Mouse (Mus musculus): ENCODE measurements around the gene Ehmt2. TPM values are rescaled to one million over a fixed set of nuclear protein-coding genes. Genes with fewer than 3 reads are reported as not detected.
A peak's percentile ranks its signal among the peaks of the same experiment; 100 is the strongest.

The Ehmt2 gene
- 87.4 and 99.7 TPM in 2 replicates for total RNA-seq (2017)

DNA sequence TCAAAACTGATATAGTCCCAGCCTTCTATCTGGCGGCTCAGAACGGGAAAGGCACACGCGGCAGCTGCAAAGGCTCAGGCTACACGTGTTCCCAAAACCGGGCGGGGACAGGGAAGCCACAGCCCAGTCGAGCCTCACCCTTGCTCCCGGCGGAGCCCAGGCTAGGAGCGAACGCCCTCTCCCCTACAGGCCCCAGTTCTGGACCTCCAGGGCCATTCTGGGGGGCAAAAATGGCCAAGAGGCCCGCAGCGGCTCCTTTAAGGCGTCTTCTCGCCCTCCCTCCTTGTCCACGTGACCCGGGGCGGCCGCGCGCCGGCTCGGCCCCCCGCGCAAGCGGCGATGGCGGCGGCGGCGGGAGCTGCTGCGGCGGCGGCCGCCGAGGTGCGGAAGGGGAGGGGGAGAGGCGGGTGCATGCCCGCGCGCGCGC is at the start of gene Ehmt2, which contains the start of gene C2:
TSS of gene Ehmt2 (plus strand) at position 310 of the 427 bp plus-strand sequence.
TSS of gene C2 (minus strand) at position 106 of the 427 bp plus-strand sequence.
- ATAC-seq (ENCODE audit: extremely low read depth, insufficient number of reproducible peaks, low FRiP score, poor library complexity, severe bottlenecking) = no peak

DNA sequence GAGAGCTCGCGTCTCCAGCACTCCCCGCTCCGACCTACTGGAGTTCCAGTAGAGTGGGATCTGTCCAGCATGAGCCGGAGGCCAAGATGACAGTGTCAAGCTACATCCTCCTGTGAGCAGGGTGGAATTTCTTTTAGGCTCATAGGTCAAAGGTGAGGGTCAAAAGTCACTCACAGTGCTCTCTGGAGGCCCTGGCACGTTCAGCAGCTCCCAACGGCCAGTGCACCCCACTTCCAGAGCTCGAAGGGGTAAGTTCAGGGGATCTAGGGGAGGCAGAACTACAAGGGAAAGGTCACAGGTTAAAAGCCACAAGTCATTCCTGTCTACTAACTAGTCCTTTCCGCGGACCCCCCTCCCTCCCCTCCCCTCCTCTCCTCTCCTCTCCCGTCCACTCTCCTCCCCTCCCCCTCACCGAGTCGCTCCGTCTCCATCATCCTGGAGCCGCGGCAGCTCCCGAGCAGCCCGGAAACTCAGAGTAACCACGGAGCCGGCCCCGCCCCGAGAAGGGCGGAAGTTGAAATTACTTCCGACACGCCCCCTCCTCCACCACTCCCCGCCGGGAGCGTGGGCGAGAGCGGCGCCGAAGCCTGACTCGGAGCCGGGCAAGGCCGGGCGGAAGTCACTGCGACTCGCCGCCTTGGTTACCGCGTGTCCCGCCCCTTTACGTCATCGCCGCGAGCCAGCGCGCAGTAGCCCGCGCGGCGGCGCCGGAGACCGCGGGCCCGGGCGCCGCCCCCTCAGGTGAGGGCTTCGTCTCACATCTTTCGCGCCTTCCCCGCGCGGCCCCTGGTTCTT is 48.4 kb upstream of the Ehmt2 start, which contains the start of the genes Skiv2l and Nelfe:
TSS of gene Skiv2l (minus strand) at position 489 of the 795 bp plus-strand sequence.
TSS of gene Nelfe (plus strand) at position 670 of the 795 bp plus-strand sequence.
- peak; percentile 95 for ATAC-seq (ENCODE audit: extremely low read depth, insufficient number of reproducible peaks, low FRiP score, poor library complexity, severe bottlenecking)

DNA sequence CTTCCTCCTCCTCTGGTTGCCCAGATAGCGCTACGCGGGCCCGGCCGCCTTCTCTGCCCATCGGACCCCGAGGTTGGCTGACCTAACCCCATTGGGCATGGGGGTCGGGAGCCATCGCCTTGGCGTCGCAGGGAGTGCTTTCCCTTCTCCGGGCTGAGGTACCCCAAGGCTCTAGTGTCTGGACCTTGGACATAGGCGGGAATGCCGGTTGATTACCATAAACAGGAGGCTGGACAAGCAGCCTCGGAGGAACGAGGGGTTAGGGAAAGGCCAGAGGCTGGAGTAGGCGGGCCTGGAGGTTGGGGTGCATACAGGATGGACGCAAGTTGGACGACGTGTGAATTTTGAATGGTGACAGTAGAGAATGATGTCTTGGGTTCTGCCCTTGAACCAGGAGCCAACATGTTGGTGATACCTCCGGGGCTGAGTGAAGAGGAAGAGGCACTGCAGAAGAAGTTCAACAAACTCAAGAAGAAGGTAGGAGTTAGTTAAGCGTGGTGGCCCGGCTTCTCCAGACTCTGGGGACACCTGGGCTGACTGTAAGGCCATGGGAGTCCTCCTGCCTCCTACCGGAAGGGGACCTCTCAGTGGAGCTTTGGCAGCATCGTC is 47.6 kb upstream of the Ehmt2 start:
- no peak for ATAC-seq (ENCODE audit: extremely low read depth, insufficient number of reproducible peaks, low FRiP score, poor library complexity, severe bottlenecking)

DNA sequence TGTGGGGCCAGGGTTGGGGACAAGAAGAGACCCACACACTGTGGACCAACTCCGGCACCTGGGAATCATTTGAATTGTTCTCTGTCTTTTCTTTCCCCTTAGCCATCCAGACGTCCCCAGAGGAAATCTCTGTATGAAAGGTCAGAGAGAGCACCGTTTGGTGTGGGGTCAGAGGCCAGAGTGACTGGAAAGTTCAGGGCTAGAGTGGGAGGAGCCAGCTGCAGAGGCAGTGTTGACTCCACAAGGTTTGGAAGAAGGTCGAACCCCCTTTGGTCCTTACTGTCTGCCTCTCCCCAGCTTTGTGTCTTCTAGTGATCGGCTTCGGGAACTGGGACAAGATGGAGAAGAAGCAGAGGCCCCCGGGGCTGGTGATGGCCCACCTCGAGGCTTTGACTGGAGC is 44.8 kb upstream of the Ehmt2 start:
- ATAC-seq (ENCODE audit: extremely low read depth, insufficient number of reproducible peaks, low FRiP score, poor library complexity, severe bottlenecking) = no peak

DNA sequence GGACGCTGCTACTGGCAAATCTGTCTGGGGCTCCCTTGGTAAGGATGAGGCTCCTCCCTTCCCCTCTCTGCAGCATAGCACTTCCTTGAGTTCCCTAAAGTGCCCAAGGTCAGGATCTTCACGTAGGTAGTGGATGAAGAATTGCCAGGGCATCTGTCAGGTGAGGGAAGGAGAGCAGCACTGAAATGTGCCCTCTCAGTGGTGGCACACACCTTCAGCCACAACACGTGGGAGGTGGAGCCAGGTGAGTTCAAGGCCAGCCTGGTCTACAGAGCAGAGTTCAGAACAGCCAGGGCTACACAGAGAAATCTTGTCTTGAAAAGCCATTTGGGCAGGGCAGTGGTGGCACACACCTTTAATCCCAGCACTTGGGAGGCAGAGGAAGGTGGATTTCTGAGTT is 43.5 kb upstream of the Ehmt2 start:
- ATAC-seq (ENCODE audit: extremely low read depth, insufficient number of reproducible peaks, low FRiP score, poor library complexity, severe bottlenecking) = no peak

DNA sequence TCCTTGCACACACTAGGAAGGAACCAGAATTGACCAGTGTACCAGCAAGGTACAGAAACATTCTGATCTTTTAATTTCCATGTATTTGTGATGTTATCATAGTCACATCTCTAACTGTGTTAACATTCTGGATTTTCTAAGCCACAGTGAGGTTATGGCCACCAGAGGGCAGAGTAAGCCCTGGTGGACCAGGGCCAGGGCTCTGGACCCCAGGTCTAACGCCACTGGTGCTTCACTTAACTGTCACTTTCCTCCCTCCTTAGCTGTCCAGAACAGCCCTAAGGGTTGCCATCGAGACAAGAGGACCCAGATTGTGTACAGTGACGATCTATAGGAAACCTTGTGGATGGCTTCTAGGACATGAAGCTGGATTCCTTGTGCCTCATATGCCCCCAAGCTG is 42.4 kb upstream of the Ehmt2 start:
- peak; percentile 43; the same call in 1 of the 2 replicates for ATAC-seq (ENCODE audit: extremely low read depth, insufficient number of reproducible peaks, low FRiP score, poor library complexity, severe bottlenecking)

DNA sequence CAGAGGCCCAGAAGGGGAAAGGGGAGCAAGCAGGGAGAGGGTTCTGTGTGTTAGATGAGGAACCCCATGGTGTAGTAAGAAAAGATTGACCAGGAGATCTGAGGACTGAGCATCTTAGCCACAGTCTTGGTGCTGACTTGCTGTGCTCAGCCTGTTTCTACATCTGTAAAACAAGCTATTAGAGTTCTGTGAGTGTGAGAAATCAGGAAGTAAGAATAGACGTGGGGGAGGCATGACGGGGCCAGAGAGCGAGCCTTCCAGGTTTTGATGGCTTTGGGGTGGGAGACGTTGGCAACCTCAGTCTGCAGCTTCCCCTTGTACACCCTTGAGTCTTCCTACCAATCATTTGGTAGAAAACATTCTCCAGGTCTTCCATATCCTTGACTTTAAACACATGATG is 39.6 kb upstream of the Ehmt2 start:
- ATAC-seq (ENCODE audit: extremely low read depth, insufficient number of reproducible peaks, low FRiP score, poor library complexity, severe bottlenecking) = no peak

DNA sequence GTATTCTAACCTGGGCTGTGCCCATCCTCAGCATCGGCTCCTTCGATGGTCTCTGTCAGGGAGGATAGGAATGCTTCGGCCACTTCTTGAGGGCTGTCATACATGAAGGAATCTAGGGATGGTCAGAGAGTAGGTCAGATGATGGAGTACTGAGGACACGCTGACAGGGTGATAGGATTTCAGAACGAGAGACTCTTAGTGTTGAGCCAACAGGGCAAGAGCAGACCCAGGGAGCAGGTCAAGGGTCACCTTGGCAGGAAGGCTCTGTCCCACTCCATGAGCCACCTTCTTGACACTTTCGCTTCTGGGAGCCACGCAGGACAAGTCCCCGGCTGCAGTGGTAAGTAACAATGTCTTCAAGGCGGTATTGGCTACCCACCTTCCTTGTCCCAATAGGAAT is 37.8 kb upstream of the Ehmt2 start:
- no peak for ATAC-seq (ENCODE audit: extremely low read depth, insufficient number of reproducible peaks, low FRiP score, poor library complexity, severe bottlenecking)

DNA sequence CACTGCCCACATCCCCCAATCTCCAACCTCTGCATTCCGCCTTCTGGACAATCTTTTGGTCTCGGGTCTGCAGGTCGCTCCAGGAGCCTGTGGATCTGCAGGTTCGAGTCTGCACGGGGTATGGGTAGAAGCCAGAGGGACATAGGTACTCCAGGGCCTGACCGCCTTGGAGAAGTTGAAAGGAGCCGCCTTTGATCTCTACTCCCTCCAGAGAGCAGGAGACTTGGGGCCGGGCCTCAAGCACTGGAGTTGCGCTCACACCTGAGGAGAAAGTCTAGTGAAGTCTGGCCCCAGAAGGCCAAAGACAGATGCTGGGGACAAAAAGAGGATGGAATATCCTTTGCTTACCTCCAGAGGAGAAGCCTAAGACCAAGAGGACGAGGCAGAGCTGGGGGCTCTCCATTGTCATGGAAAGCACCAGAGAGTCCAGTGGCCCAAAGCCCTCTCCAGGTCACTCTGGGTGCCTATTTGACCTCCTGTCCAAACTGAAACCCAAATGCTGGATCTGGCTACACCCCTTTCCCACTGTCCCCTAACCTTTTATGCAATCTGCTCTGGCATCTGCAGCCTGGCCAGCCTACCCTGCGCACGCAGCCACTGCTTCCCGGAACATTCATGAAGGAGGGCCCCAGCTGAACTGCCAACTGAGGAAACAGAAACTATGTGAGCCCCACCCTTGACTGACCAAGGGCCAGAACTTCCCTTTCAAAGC is 36.4 kb upstream of the Ehmt2 start:
- ATAC-seq (ENCODE audit: extremely low read depth, insufficient number of reproducible peaks, low FRiP score, poor library complexity, severe bottlenecking) = no peak

DNA sequence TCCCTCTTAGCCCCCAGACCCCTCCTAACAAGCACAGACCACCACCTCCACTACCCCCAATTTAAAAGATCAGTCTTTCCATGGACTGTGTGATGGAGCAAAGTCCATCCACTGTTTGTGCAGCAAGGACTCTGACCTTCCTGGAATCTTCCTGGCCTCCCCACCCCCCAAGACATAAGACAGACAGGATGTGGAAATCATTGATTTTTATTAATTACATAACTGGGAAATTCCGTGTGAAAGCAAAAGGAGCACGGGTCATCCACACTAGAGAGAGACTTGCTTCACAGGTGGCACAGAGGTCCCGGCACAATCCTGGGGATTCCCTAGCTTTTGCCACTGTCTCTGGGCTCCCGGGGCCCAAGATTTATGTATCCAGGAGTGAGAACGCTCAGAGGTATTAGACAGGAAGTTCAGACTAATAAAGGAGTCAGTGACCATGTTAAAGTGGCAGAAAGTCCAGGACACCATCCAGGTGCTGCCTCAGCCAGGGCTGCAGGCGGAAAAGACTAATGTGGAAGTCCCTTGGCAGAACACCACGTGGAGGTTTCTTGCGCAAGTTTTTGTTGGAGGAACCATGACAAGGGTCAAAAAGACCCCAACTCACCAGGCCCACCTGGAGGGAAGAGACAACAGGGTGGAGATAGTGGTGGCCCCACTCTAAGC is 35.7 kb upstream of the Ehmt2 start, which contains the start of gene Cfb:
TSS of gene Cfb (minus strand) at position 103 of the 666 bp plus-strand sequence.
- ATAC-seq (ENCODE audit: extremely low read depth, insufficient number of reproducible peaks, low FRiP score, poor library complexity, severe bottlenecking) = no peak

DNA sequence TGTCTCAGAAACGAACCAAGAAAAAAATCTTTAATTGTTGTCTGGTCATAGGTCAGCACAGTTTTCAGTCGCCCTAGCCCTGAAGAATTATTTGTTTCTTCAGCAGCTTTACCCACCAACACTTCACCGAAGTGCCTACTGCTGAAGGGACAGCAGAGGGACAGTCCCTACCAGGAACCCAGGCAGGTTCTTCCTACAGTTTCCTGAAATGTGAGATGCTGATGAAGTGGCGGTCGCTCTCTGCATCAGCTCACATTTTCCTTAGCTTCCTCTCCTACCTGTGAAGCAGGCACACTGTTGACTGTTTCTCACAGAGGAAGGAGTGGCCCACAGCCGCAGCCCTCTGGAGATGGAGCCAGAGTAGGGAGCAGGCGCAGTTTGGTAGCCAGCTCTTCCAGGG is 32.3 kb upstream of the Ehmt2 start:
- ATAC-seq (ENCODE audit: extremely low read depth, insufficient number of reproducible peaks, low FRiP score, poor library complexity, severe bottlenecking) = no peak

DNA sequence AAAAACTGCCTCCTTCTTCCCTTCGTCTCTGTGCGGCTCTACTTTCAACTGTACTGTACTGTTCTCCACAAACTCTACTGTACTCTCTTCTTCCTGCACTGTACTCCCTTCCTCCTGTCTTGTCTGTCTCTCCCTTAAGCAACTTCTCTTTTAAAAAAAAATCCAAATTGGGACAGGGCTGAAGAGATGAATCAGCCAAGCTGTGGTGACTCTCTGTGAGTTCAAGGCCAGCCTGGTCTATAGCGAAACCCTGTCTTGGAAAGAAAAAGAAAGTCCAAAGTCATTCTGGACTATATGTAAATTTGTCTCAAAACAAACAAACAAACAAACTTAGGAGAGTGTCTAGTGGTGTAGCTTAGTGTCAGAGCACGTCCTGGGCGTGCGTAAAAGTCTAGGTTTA is 23.9 kb upstream of the Ehmt2 start:
- ATAC-seq (ENCODE audit: extremely low read depth, insufficient number of reproducible peaks, low FRiP score, poor library complexity, severe bottlenecking) = no peak

DNA sequence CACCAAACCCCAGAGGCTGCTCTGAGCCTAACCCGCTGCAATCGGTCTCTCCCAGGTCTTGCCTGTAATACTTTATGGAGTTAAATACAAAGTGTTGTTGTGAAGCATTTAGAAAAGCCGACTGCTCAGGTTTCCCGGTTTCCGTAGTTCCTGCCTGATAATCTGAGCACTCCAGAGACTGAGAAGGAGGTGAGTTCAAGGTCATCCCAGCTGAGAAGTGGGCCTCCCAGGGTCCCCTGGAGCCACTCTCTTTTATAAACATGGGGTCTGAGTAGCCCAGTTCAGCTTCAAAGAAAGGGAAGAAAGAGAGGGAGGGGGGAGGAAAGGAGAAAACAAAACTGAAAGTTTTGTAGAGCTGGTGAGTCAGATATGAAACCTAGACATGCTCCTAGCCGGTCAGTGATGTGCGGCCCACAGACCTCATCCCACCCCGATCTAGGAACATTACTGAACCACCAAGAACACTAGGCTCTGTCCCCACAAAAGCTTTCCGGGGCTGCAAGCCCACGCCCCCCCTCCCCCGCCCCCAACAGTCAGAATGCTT is 18.9 kb upstream of the Ehmt2 start, which contains the start of gene Zbtb12:
TSS of gene Zbtb12 (plus strand) at position 148 of the 544 bp plus-strand sequence.
- ATAC-seq (ENCODE audit: extremely low read depth, insufficient number of reproducible peaks, low FRiP score, poor library complexity, severe bottlenecking) = 0 out of 2 replicates have a peak, but pooled peaks have one; percentile 6

DNA sequence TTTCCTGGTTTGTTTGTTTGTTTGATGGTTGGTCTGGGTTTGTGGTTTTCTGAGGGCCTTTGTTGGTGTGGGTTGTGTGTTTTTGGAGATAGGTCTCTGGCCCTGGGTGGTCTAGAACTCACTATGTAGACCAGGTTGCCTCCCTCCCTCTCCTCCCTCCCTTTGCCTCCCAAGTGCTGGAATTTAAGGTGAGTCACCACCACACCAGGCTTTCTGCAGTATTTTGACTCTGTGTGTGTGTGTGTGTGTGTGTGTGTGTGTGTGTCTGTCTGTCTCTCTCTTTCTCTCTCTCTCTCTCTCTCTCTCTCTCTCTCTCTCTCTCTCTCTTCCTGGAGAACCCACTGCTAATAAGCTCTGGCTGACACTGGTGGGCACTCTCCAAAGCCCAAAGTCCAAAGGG is 17.1 kb upstream of the Ehmt2 start:
- no peak for ATAC-seq (ENCODE audit: extremely low read depth, insufficient number of reproducible peaks, low FRiP score, poor library complexity, severe bottlenecking)

DNA sequence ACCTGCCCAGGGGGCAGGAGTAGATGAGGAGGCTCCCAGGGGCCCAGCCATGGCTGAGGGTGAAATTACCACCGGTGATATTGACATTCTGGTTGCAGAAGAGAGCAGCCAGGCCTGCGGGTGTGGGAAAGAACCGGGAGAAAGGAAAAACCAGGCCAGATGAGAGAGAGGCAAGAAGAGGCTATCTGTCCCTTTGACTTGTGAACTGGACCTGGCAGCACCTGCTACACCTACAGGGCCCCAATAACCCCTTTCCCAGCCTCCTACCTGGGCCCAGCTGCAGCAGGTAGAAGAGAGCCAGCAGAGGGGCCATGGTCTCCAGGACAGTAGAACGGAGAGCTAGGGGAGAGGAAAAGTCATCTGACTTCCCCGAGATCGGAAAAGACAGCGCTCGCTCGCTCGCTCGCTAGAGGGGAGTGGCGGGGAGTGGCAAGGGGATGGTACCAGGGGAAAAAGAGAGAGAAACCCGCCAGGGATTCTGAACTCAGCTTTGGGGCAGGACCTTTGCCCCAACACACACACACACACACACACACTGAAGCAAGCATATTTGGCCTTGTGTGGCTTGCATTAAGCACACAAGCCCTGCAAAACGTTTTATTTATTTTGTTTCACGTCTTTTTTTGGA is 16.5 kb upstream of the Ehmt2 start, which contains the start of gene Gm20547:
TSS of gene Gm20547 (minus strand) at position 360 of the 628 bp plus-strand sequence.
- ATAC-seq (ENCODE audit: extremely low read depth, insufficient number of reproducible peaks, low FRiP score, poor library complexity, severe bottlenecking) = no peak

DNA sequence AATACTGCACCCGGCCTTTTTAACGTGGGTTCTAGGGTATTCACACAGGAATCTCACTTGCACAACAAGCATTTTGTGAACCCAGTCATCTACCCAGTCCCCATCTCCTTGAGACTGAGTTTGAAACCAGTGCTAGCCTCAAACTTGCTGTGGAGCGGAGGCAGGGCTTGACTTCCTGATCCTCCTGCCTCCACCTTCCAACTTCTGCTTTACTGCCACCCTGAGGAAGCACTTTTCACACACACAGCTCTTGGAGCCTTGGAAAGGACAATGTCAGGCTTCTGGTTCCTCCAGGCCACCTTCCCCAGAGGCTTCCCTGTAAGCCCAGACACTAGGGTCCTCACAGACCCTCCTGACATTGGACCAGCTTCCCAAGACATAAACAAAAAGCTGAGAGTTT is 14.9 kb upstream of the Ehmt2 start:
- ATAC-seq (ENCODE audit: extremely low read depth, insufficient number of reproducible peaks, low FRiP score, poor library complexity, severe bottlenecking) = no peak

DNA sequence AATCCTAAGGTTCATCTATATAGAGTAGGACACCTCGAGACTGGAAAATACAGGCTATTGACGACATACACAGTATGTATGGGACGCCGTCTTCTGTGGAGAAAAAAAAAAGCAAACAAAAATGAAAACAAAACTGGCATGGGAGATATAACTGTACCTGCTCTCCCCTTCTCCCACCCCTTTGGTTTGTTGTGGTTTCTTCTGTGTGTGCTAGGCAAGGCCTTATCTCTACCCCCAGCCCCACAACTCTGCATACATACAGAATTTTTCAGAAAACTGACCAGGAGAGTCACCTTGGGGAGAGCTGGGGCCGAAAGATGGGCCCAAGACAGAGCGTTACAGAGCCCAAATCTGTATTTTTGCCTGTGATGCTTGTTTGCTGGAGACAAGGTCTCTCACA is 13.6 kb upstream of the Ehmt2 start:
- ATAC-seq (ENCODE audit: extremely low read depth, insufficient number of reproducible peaks, low FRiP score, poor library complexity, severe bottlenecking) = no peak

DNA sequence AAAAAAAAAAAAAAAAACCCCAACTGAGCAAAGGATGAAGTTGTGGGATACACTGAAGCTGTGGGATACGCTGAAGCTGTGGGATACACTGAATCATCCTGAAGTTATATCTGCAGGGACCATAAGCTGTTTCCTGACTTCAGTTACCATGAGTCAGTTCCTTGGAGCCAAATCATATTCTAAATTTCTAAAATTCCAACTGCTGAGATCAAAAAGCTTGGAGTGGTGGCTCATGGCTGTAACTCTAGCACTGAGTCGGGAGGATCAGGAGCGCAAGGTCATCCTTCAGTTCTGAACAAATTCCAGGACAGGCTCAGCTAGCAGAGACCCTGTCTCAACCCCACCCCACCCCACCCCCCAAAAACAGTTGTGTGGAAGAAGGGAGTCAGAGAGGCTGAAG is 12.7 kb upstream of the Ehmt2 start:
- ATAC-seq (ENCODE audit: extremely low read depth, insufficient number of reproducible peaks, low FRiP score, poor library complexity, severe bottlenecking) = no peak

Data from neutrophil, adult 5-6 weeks (primary cell).